19 mouse cellular contexts compared by ENCODE assay signal in genomic region chr2:74747661-74748141, GRCm38 (mm10). TPM values are rescaled to one million over a fixed set of nuclear protein-coding genes. Genes with fewer than 3 reads are reported as not detected.
A peak's percentile ranks its signal among the peaks of the same experiment; 100 is the strongest.
DNase-seq lines count a peak whose midpoint lies in the region; ATAC-seq and TF ChIP-seq lines count a peak whose summit lies in the region.
"Had no signal": no experiment of that assay in that cellular context is flagged by ENCODE, and none has a peak within 500 bp of the region (broad histone marks: within the 10 kb centered on the region; RNA-seq: fewer than 3 reads in every experiment).

No protein-coding gene starts in this region.

- 37% methylated on average over 11 of the region's 11 CpGs for WGBS in kidney, embryonic 14.5 days
- WGBS in hindbrain, embryonic 10.5 days = 3% methylated on average over 11 of the region's 11 CpGs
- 44% methylated on average over 11 of the region's 11 CpGs for WGBS in thymus, adult 2 months

- H3K4me3 ChIP-seq in kidney, embryonic 14.5 days (ENCODE audit: low read length) = peak overlapping the region; percentile 35; the same call in 1 of the 2 replicates
- H3K4me3 ChIP-seq in hindbrain, embryonic 10.5 days = peak overlapping the region; percentile 48
- H3K4me3 ChIP-seq in thymus, adult 2 months (ENCODE audit: control insufficient read depth, insufficient read depth, low read length) = no peak overlapping the region
- H3K4me3 ChIP-seq: myocyte had no signal

- peak overlapping the region; percentile 51 for H3K4me2 ChIP-seq in kidney, embryonic 14.5 days (replicated peaks; ENCODE audit: low read depth, low read length)
- H3K4me2 ChIP-seq: limb, embryonic 15.5 days; lung, embryonic 14.5 days had no signal

- H3K27ac ChIP-seq in kidney, embryonic 14.5 days (ENCODE audit: low read depth, low read length) = peak overlapping the region; percentile 90
- H3K27ac ChIP-seq in hindbrain, embryonic 10.5 days = peak overlapping the region; percentile 85
- H3K27ac ChIP-seq in thymus, adult 2 months (ENCODE audit: control insufficient read depth, insufficient read depth, low read length) = no peak overlapping the region
- H3K27ac ChIP-seq: limb, embryonic 15.5 days had no signal

- ATAC-seq in kidney, embryonic 14.5 days (ENCODE audit: low FRiP score, low TSS enrichment) = no peak
- ATAC-seq: forebrain, embryonic 16.5 days had no signal

- TF ChIP-seq POLR2A in thymus, adult 2 months (IDR thresholded peaks at IDR 0.05; ENCODE audit: control insufficient read depth, extremely low read depth, insufficient read depth, low read length, poor library complexity) = no peak

- no peak for TF ChIP-seq CTCF in thymus, adult 2 months (IDR thresholded peaks at IDR 0.05; ENCODE audit: borderline replicate concordance, control insufficient read depth, extremely low read depth, insufficient read depth, low read length, poor library complexity)

- peak overlapping the region; percentile 62; the same call in 1 of the 2 replicates for H3K9ac ChIP-seq in kidney, embryonic 14.5 days (ENCODE audit: low read depth, low read length)
- H3K9ac ChIP-seq: limb, embryonic 15.5 days; lung, embryonic 14.5 days had no signal

- H3K9me3 ChIP-seq in kidney, embryonic 14.5 days (ENCODE audit: control insufficient read depth, low read length) = no peaks in the 10 kb centered on the region
- no peaks in the 10 kb centered on the region for H3K9me3 ChIP-seq in hindbrain, embryonic 10.5 days
- H3K9me3 ChIP-seq: limb, embryonic 15.5 days had no signal

- no peak for DNase-seq in kidney, postnatal 25 days
- peak; percentile 49 for DNase-seq in embryo, embryonic 10 days (ENCODE audit: low spot score)
- DNase-seq in hindbrain, embryonic 10.5 days (ENCODE audit: low spot score) = peak; percentile 43
- DNase-seq in mesoderm, embryonic 11.5 days (ENCODE audit: low read depth, low spot score) = peak; percentile 18
- DNase-seq in thymus, adult 2 months = no peak
- DNase-seq in heart, adult 9 months (ENCODE audit: low spot score in 2 of 2) = no peak
- no peak for DNase-seq in spleen, adult 18-20 months
- DNase-seq: adrenal gland, postnatal 10 days; cerebellum, postnatal 25 days; gastrocnemius, postnatal 36 days; lung, embryonic 14.5 days had no signal

- H3K4me1 ChIP-seq in kidney, embryonic 14.5 days (ENCODE audit: control insufficient read depth, insufficient read depth, low read length) = peaks cover 45% of the 10 kb centered on the region
- peaks cover 40% of the 10 kb centered on the region for H3K4me1 ChIP-seq in hindbrain, embryonic 10.5 days (replicated peaks)
- no peaks in the 10 kb centered on the region; the same call in 1 of the 2 replicates for H3K4me1 ChIP-seq in thymus, adult 2 months (replicated peaks; ENCODE audit: control insufficient read depth, insufficient read depth, low read length)

- no peaks in the 10 kb centered on the region; the same call in 1 of the 2 replicates for H3K36me3 ChIP-seq in kidney, embryonic 14.5 days (ENCODE audit: control insufficient read depth, insufficient read depth, low read length)
- no peaks in the 10 kb centered on the region for H3K36me3 ChIP-seq in hindbrain, embryonic 10.5 days
- no peaks in the 10 kb centered on the region for H3K36me3 ChIP-seq in thymus, adult 2 months (ENCODE audit: control insufficient read depth, insufficient read depth, low read length)
- H3K36me3 ChIP-seq: limb, embryonic 15.5 days had no signal

- peaks cover 7% of the 10 kb centered on the region; the same call in 1 of the 2 replicates for H3K27me3 ChIP-seq in kidney, embryonic 14.5 days (ENCODE audit: control insufficient read depth, insufficient read depth, low read length)
- H3K27me3 ChIP-seq in hindbrain, embryonic 10.5 days (ENCODE audit: insufficient read depth, poor library complexity, severe bottlenecking) = peaks cover 100% of the 10 kb centered on the region
- H3K27me3 ChIP-seq in thymus, adult 2 months (ENCODE audit: control insufficient read depth, insufficient read depth, low read length) = peaks cover 20% of the 10 kb centered on the region; the same call in 1 of the 2 replicates

RNA-seq across cellular contexts. Expression of gene Hoxd1, which starts 15.1 kb away (rescaled TPM):
- polyA plus RNA-seq in kidney, embryonic 14.5 days (2014; fragmentation: Nextera tagmentation; extraction: Ambion mirVana) = 1.8 and 1.9 TPM in 2 replicates
- 0.14 and 0.60 TPM in 2 replicates for polyA plus RNA-seq in hindbrain, embryonic 10.5 days (2016; fragmentation: Nextera tagmentation; extraction: Ambion mirVana)
- 0.05 TPM in 1 of 2 replicates, not detected in the other for polyA plus RNA-seq in thymus, adult 2 months (2012; rRNA removed)
- polyA plus RNA-seq: C2C12; forebrain, embryonic 16.5 days; heart, embryonic 14.5 days; myocyte; small intestine, adult 2 months; testis, adult 2 months had no signal

RNA-seq across cellular contexts. Expression of gene Gm28230, which starts 21.2 kb away (rescaled TPM):
- 2.3 and 4.0 TPM in 2 replicates for polyA plus RNA-seq in kidney, embryonic 14.5 days (2014; fragmentation: Nextera tagmentation; extraction: Ambion mirVana)
- polyA plus RNA-seq in hindbrain, embryonic 10.5 days (2016; fragmentation: Nextera tagmentation; extraction: Ambion mirVana) = not detected in 2 replicates
- 0.15 and 0.31 TPM in 2 replicates for polyA plus RNA-seq in thymus, adult 2 months (2012; rRNA removed)
- polyA plus RNA-seq: C2C12; forebrain, embryonic 16.5 days; heart, embryonic 14.5 days; lung, embryonic 14.5 days; myocyte had no signal

RNA-seq across cellular contexts. Expression of gene Hoxd4, which starts 36.0 kb away (rescaled TPM):
- polyA plus RNA-seq in kidney, embryonic 14.5 days (2014; fragmentation: Nextera tagmentation; extraction: Ambion mirVana) = 6.3 and 18.7 TPM in 2 replicates
- 0.14 and 2.6 TPM in 2 replicates for polyA plus RNA-seq in hindbrain, embryonic 10.5 days (2016; fragmentation: Nextera tagmentation; extraction: Ambion mirVana)
- polyA plus RNA-seq in thymus, adult 2 months (2012; rRNA removed) = 2.1 and 2.3 TPM in 2 replicates
- polyA plus RNA-seq: C2C12; forebrain, embryonic 16.5 days; lung, embryonic 14.5 days; myocyte had no signal

RNA-seq across cellular contexts. Expression of gene Hoxd3, which starts 36.0 kb away (rescaled TPM):
- 12.3 and 12.6 TPM in 2 replicates for polyA plus RNA-seq in kidney, embryonic 14.5 days (2014; fragmentation: Nextera tagmentation; extraction: Ambion mirVana)
- 15.5 and 55.9 TPM in 2 replicates for polyA plus RNA-seq in hindbrain, embryonic 10.5 days (2016; fragmentation: Nextera tagmentation; extraction: Ambion mirVana)
- 0.54 and 0.59 TPM in 2 replicates for polyA plus RNA-seq in thymus, adult 2 months (2012; rRNA removed)
- polyA plus RNA-seq: C2C12; forebrain, embryonic 16.5 days; lung, embryonic 14.5 days; myocyte had no signal

RNA-seq across cellular contexts. Expression of gene Hoxd8, which starts 43.3 kb away (rescaled TPM):
- polyA plus RNA-seq in kidney, embryonic 14.5 days (2014; fragmentation: Nextera tagmentation; extraction: Ambion mirVana) = 45.0 and 45.2 TPM in 2 replicates
- polyA plus RNA-seq in hindbrain, embryonic 10.5 days (2016; fragmentation: Nextera tagmentation; extraction: Ambion mirVana) = not detected in 2 replicates
- polyA plus RNA-seq in thymus, adult 2 months (2012; rRNA removed) = 1.1 and 1.2 TPM in 2 replicates
- polyA plus RNA-seq: C2C12; forebrain, embryonic 16.5 days; myocyte had no signal

Comparison
In these comparisons a context has a peak if more than half of its experiments do, and no peak if none do; other contexts are left out.
1. DNase-seq: peak in embryo, embryonic 10 days (single experiment), hindbrain, embryonic 10.5 days (single experiment) and mesoderm, embryonic 11.5 days (single experiment); none in kidney, postnatal 25 days (0 of 2), thymus, adult 2 months (single experiment), heart, adult 9 months (0 of 2) and spleen, adult 18-20 months (0 of 2).